Mouse (Mus musculus): Measurements from ENCODE around the gene 1700009N14Rik. TPM values are rescaled to one million over a fixed set of nuclear protein-coding genes. Genes with fewer than 3 reads are reported as not detected.

The 1700009N14Rik gene
- total RNA-seq (2022) = not detected

DNA sequence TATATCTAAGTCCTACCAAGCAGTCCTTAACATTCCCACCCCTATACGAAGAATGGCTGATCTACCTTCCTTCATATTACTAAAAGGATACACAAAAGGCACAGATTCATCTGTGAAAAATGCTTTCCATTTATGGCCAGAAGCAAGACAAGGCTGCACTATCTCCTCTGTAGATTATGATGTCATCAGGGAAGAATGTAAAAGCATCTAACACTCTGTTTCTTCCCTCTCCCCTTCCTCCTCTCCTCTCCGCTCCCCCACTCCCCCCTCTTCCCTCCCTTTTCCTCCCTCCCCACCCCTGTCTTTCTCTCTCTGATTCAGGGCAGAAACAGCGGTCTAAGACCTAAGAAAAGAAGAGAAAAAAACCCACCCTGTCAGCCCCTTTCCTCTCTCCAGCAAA, at the start of gene 1700009N14Rik:
Gene 1700009N14Rik (plus strand): TSS at position 227 of the 400 bp plus-strand sequence.
- DNase-seq (ENCODE audit: low spot score in 2 of 2) = no peak

DNA sequence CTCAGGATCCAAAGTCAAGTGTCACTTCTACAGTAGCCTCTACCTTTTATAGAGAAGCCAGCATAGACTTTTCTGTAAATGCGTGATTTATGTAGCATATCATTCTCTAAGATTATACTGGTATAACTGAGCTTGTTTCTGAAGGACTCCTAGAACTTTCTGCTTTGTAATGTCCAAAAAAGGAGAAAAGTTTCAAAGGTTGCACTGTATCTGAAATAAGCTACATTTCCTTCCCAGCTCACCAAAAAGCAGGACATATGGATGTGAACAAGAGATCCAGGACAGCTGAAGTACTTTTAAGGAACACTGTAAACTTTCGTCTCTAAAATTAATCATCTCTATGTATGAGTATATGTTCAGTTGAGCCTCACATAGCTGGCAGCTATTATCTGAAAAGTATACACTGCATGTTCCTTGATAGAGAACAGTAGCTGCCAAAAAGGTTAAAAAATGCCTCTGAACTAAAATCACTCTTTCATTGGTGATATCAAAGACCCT, 12.2 kb upstream of the 1700009N14Rik start:
- no peak for DNase-seq (ENCODE audit: low spot score in 2 of 2)

DNA sequence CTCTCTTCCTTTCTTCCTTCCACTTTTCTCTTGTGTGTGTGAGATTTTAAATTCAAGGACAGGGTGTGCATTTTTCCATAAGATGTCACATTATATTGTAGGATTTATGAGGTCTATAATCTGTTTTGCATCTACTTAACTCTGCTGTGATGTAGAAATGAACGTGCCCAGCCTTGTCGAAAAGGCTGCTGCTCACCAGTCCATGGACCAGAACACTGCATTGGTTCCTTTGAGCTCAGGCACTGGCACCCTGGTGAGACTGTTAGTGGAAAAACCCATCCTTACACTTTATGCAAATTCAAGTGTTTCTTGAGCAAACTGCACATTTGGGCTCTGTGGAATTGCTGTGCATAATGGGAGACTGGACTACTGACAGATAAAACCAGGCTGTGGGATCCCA, 24.2 kb downstream of the 1700009N14Rik start:
- no peak for DNase-seq (ENCODE audit: low spot score in 2 of 2)

DNA sequence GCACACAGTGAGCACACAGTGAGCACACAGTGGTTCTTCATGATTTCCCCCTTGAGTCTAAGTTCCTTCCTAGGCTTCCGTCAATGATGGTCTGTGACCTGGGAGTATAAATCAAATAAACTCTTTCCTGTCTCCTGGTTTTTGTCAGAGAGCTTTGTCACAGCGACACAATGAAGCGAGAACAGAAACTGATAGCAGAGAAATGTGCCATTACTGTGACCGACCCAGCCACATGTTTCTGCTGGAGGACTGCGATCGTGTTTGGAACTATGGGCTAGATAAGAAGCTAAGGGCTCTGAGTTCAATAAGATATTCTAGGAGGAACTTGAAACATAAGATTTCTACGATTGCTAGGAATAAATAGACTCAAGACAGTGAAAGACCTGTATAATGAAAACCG, 36.3 kb downstream of the 1700009N14Rik start:
- DNase-seq (ENCODE audit: low spot score in 2 of 2) = no peak

DNA sequence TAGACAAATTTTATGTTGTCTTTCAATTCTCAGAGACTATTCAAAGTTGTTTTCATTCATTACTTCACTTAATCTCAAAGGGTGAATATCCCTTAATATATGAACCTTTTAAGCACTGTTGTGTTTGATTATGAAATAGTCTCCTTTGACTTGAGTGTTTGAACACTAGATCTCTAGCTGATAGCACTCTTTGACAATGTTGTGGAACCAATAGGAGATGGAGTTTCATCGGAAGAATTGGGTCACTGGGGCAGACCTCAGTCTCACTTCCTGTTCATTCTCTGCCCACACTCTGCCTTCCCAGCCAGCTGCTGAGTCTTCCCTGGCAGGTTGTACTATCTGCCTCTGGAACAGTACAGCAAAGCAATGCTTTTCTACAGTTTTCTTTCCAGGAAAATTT, 43.5 kb downstream of the 1700009N14Rik start:
- DNase-seq (ENCODE audit: low spot score in 2 of 2) = no peak

DNA sequence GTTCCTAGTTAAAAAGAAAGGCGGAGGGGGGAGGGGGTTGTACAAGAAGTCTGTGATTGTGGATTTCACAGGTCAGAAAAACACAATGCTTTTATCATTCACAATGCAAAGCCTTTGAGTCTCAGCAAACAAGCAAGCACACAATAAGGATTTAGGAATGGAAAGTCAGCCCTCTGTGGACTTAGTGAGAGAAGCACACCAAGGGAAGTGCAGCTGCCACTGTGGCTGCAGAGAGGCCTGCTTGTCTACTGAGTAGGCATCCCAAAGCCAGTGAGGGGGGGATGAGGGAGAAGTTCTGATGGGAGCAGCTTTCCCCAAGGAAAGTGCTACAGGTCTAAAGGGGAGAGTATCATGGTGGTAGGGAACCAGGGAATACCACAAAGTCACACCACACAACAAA, 45.8 kb downstream of the 1700009N14Rik start:
- DNase-seq (ENCODE audit: low spot score in 2 of 2) = no peak
